Mouse (Mus musculus): Measurements from ENCODE around the gene Sgms1.

GRCm38 (mm10) chr19:32326621-32327021 is 62.9 kb downstream of the Sgms1 start:
- TF ChIP-seq POLR2A (IDR thresholded peaks at IDR 0.05; ENCODE audit: low read depth, low read length) (no peak), CTCF (IDR thresholded peaks at IDR 0.05; ENCODE audit: extremely low read depth, insufficient read depth, insufficient read length, insufficient replicate concordance) (no peak)
